Mouse (Mus musculus): Measurements from ENCODE around the gene Ddx49. TPM values are rescaled to one million over a fixed set of nuclear protein-coding genes. Genes with fewer than 3 reads are reported as not detected.

Ddx49 gene
- total RNA-seq, 2 experiments from 2014 or later, result 65.7 to 69.9 TPM

DNA sequence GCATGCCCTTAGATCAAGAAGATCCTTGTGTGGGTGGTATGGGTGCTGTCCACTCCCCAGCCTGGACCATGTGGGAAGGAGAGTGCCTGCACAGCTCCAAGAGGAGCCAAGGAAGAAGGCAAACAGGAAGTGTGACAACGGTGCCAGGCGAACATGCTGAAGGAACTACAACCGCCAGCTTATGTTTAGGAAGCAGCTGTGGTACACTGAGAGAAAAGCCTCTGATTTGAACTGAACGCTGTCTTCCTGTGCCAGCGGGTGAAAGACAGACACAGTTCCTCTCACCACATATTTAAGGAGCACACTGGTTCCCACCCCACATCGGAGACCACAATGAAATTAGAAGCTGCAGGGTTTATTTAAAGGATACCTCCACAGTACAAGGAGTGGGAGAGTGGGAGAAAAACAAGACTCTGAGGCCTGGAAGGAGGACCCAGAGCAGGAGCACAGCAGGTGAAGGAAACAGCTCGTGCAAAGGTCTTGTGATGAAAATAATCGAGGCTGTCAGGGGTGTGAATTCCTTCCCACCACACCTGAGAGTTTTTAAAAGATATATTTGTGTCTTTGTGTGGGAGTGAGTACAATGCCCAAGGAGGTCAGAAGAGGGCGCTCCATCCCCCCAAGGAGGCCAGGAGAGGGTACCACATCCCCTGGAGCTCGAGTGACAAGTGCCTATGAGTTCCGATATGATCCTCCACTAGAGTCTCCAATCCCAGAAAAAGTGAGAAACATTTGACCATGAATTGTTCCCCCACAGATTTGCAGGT lies 33.3 kb downstream of the Ddx49 start:
- intact Hi-C loops (cut with DNase I), result no loop called here
- peak; percentile 38 for DNase-seq

DNA sequence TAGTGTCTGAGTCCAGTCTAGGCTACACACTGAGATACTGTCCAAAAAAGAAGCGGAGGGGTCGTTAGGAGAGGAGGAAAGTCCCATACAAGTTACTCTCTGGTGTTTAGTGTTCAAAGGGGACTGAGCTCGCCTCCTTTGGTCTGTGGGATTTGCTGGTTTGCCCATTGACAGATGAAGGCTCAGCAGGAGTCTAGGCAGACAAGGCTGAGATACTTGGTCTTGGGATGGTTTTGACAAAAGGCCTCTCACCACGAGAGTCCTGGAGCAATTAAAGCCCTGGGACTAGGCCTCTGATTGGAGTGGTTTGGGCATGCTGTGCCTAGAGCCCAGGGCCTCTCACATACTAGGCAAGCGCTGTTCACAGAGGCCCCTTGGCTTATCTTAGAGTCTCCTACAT lies 34.0 kb downstream of the Ddx49 start:
- intact Hi-C loops (cut with DNase I), result no loop called here
- no peak for DNase-seq

DNA sequence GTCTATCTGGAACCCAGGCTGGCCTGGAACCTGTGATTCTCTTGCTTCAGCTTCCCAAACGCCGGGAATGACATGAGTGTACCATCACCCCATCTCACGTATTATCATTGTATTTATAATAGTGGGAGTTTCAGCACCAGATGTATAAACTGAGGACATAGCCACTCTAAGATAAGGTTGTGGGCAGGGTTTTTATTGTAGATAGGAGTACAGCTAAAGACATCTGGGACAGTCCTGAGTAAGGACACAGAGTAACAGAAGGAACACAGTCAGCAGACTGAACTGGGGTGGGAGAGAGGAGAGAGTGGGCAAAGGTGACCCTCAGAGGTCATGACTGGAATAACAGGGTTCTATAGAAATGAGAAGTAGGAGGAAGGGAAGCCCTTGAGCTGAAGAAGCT lies 34.6 kb downstream of the Ddx49 start:
- intact Hi-C loops (cut with DNase I), result no loop called here
- no peak for DNase-seq

DNA sequence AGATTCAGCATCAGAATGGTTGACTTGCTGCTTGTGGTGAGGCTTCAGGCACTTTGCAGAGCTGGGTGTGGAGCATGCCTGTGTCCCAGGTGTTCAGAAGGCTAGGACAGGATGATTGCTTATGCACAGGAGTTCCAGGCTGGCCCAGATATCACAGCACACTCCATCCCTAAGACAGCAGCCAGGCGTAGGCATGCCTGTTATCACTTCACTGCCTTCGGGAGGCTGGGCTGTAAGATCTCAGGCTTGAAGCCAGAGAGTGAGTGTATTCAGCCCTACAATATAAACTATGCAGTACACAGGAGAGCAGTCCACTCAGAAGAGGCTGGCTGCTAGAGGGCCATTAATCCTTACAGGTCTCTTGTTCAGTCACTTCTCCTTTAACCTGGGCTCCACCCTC lies 43.2 kb downstream of the Ddx49 start:
- no peak for DNase-seq
- intact Hi-C loops (cut with DNase I), result no loop called here

DNA sequence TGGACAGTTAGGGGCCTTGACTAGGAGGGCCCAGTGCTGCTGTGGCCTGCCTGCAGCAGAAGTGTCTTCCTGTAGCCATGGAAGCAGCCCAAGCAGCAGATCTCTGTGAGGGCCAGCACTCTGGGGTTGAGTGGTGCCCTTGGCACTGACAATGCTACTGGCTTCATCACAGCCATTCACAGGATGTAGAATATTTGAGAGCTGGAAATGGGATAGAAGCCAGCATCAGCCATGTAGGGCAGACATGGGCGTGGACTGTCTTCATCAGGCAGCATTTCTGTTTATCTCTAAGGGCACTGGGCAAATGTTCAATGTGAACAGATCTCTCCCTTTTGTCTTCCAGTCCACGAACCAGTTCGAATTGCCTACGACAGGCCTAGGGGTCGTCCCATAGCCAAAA lies 43.7 kb downstream of the Ddx49 start:
- intact Hi-C loops (cut with DNase I), result no loop called here
- DNase-seq, result no peak

DNA sequence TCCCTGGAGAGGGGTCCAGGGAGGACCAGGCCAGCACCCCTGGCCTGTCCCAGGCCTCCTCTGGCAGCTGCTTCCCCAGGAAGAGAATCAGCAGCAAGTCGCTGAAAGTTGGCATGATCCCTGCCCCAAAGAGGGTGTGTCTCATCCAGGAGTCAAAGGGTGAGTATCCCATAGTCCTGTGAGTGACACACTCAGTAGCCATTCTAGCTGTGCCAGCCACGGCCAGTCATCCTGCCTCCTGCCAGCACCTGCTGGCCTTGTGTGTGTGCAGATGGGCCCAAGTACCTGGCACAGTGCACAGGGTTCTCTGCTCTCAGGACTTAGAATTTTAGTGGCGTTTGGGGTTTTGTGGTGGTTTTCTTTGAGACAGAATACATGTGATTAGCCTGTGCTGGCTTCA lies 44.8 kb downstream of the Ddx49 start:
- intact Hi-C loops (cut with DNase I), result no loop called here

DNA sequence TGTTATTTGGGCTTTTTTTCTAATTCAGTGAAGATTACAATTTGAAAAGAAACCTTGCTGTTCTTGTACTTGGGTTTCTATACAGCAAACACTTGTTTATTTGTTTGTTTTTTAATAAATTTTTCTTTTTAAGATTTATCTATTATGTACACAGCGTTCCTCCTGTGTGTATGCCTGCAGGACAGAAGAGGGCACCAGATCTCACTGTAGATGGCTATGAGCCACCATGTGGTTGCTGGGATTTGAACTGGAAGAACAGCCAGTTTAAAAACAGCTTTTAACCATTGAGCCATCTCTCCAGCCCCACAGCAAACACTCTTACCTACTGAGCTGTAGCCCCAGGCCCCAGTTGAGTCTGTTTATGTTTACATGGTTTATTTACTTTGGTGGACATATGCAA lies 47.7 kb downstream of the Ddx49 start:
- intact Hi-C loops (cut with DNase I), result no loop called here
- DNase-seq, result no peak

More for the DNA sequence above, 44.8 kb downstream of the Ddx49 start:
- DNase-seq, result no peak

DNA sequence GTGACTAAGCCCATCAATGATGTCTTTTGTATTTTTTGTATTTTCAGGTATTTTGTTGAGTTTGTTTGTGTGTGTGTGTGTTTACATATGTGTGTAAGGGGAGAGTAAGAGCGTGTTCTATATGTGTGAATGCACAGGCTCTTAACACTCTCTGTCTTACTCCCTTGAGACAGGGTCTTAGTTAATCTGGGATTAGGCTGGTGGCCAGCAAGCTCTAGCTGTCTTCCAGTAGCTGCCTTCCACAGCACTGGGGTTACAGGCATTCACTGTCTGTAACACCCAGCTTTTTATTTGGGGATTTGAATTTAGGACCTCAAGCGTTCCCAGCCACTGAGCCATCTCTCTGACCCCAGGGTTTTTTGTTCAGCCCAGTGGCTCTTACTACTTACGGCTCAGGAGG lies 54.4 kb downstream of the Ddx49 start:
- intact Hi-C loops (cut with DNase I), result no loop called here

DNA sequence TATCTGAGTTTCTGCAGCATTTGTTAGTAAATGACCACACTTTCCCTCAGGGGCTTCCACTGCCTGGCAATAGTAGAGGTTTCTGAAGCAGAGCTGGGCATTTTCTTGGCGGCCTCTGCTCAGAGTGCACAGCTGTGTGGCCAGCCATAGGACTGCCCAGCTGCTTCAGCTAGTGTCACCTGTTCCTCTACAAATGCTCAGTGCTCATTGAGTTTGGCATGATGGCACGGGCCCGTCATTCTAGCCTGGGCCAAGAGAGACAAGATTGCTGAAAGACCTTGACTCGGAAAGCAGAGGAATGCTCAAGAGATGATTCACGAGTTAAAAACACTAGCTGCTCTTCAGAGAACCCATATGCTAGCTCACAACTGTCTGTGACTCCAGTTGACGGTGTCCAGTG lies 55.7 kb downstream of the Ddx49 start:
- intact Hi-C loops (cut with DNase I), result no loop called here
- no peak for DNase-seq

More for the DNA sequence above, 54.4 kb downstream of the Ddx49 start:
- DNase-seq, result peak; percentile 41

Other genes starting within 250 kb of the Ddx49 start
- gene Tm6sf2, start 229.6 kb downstream of the Ddx49 start, total RNA-seq (2021), result 1 to 10 TPM; 1.0 to 1.6 TPM
- 1 to 10 TPM; 1.4 to 1.5 TPM for gene Hapln4, start 219.0 kb downstream of the Ddx49 start, total RNA-seq (2021)
- gene Ncan, start 181.6 kb downstream of the Ddx49 start, total RNA-seq (2021), result 100 to 1,000 TPM; 511 to 532 TPM
- gene Nr2c2ap, start 171.2 kb downstream of the Ddx49 start, total RNA-seq (2021), result 10 to 100 TPM; 33.0 to 34.5 TPM
- 10 to 100 TPM; 11.7 to 14.6 TPM for gene Rfxank, start 163.3 kb downstream of the Ddx49 start, total RNA-seq (2021)
- gene Borcs8, start 163.0 kb downstream of the Ddx49 start, total RNA-seq (2021), result 10 to 100 TPM; 42.2 to 44.7 TPM
- under 1 TPM; 0.72 to 0.94 TPM for gene Mef2b, start 162.8 kb downstream of the Ddx49 start, total RNA-seq (2021)
- 10 to 100 TPM; 48.3 to 56.0 TPM for gene Tmem161a, start 130.1 kb downstream of the Ddx49 start, total RNA-seq (2021)
- 10 to 100 TPM; 20.7 to 24.9 TPM for gene Slc25a42, start 90.2 kb downstream of the Ddx49 start, total RNA-seq (2021)
- gene Sugp2, start 68.3 kb downstream of the Ddx49 start, total RNA-seq (2021), result 100 to 1,000 TPM; 160 to 169 TPM
- gene Armc6, start 68.0 kb downstream of the Ddx49 start, total RNA-seq (2021), result 100 to 1,000 TPM; 111 to 122 TPM
- gene Homer3, start 19.7 kb downstream of the Ddx49 start, total RNA-seq (2021), result 10 to 100 TPM; 20.0 to 22.3 TPM
- gene Cope, start within 50 bp of the Ddx49 start, total RNA-seq (2021), result 100 to 1,000 TPM; 110 to 113 TPM
- gene Cers1, start 13.3 kb upstream of the Ddx49 start, total RNA-seq (2021), result 10 to 100 TPM; 61.6 to 67.6 TPM
- 1 to 10 TPM; 6.8 to 7.9 TPM for gene Gdf1, start 27.3 kb upstream of the Ddx49 start, total RNA-seq (2021)
- 10 to 100 TPM; 54.9 to 55.3 TPM for gene Upf1, start 50.8 kb upstream of the Ddx49 start, total RNA-seq (2021)
- under 1 TPM in 1 of 2 experiments, not detected in 1; 0.20 TPM for gene Comp, start 71.1 kb upstream of the Ddx49 start, total RNA-seq (2021)
- 100 to 1,000 TPM; 109 TPM for gene Crtc1, start 137.1 kb upstream of the Ddx49 start, total RNA-seq (2021)
- gene Klhl26, start 174.5 kb upstream of the Ddx49 start, total RNA-seq (2021), result 10 to 100 TPM; 26.3 to 28.7 TPM
- gene Tmem59l, start 184.9 kb upstream of the Ddx49 start, total RNA-seq (2021), result 10 to 100 TPM; 65.7 to 80.3 TPM
- gene Crlf1, start 190.7 kb upstream of the Ddx49 start, total RNA-seq (2021), result 10 to 100 TPM; 22.3 to 32.3 TPM
- gene Rex1bd, start 204.3 kb upstream of the Ddx49 start, total RNA-seq (2021), result 100 to 1,000 TPM; 109 to 116 TPM
- 1,000 to 10,000 TPM; 1,115 to 1,131 TPM for gene Uba52, start 208.3 kb upstream of the Ddx49 start, total RNA-seq (2021)
- 100 to 1,000 TPM; 311 to 344 TPM for gene Fkbp8, start 225.2 kb upstream of the Ddx49 start, total RNA-seq (2021)
- 10 to 100 TPM; 31.9 to 33.0 TPM for gene Kxd1, start 225.5 kb upstream of the Ddx49 start, total RNA-seq (2021)
- gene Ell, start 237.0 kb upstream of the Ddx49 start, total RNA-seq (2021), result 10 to 100 TPM; 17.7 to 20.0 TPM